Mouse (Mus musculus): ENCODE results near the gene Sft2d1. TPM values are rescaled to one million over a fixed set of nuclear protein-coding genes. Genes with fewer than 3 reads are reported as not detected.
A peak's percentile ranks its signal among the peaks of the same experiment; 100 is the strongest.

Gene Sft2d1
- polyA plus RNA-seq, 1 experiment from 2014 or later, result 58.6 TPM

DNA sequence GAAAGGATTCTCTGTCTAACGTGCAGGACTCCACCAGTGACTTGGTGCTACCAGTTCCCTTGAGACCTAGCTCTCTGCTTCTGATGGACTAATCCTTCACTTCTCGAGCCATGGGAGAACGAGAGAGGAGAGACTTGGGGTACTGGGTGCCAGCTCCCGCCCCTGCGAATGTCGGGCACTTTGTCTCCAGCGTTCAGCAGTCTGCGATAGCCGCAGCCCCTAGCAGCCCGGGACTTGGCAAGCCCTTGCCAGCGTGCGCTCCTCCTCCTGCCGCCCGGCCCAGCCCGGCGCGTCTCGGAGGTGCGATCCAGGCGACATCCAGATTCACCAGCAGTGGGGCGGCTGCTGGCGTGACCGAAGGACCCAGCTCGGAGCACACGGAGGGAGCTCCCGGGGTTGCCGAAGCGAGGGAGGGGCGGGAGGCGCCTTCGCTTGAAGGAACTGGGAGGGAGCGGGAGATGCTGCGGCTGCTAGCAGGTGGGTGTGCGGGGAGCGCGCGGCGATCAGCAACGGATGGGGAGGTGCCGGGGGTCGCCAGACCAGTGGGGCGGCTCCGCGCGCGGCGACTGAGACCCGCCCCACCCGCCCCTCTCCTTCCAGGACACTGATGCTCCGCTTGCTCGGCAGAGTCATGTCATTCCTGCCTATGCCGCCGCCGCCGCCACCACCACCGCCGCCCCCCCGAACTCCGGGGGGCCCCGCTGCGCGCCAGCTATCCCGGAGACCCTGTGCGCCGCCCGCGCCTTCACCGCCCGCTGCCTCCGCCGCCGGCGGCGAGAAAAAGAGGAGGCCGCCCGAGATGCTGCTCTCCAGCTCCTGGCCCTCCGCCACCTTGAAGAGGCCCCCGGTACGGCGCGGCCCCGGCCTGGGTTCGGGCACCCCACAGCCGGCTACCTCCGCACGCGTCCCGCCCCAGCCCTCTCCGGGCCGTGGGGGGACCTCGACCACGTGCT, 29.8 kb downstream of the Sft2d1 start:
- Histone ChIP-seq H3K4me3 (peak overlapping the region; percentile 54), H3K36me3 (no peaks in the 10 kb centered on the region), H3K4me2 (peak overlapping the region; percentile 92), H3K4me1 (replicated peaks) (peaks cover 22% of the 10 kb centered on the region), H3K27ac (no peak overlapping the region), H3K27me3 (peaks cover 52% of the 10 kb centered on the region), H3K9me3 (replicated peaks) (no peaks in the 10 kb centered on the region), H3K9ac (peak overlapping the region; percentile 28)
- WGBS, result under 1% methylated on average over 56 of the region's 92 CpGs
- peak; percentile 55 for ATAC-seq (replicated peaks; ENCODE audit: insufficient number of reproducible peaks, insufficient read depth, low FRiP score, low read depth)

DNA sequence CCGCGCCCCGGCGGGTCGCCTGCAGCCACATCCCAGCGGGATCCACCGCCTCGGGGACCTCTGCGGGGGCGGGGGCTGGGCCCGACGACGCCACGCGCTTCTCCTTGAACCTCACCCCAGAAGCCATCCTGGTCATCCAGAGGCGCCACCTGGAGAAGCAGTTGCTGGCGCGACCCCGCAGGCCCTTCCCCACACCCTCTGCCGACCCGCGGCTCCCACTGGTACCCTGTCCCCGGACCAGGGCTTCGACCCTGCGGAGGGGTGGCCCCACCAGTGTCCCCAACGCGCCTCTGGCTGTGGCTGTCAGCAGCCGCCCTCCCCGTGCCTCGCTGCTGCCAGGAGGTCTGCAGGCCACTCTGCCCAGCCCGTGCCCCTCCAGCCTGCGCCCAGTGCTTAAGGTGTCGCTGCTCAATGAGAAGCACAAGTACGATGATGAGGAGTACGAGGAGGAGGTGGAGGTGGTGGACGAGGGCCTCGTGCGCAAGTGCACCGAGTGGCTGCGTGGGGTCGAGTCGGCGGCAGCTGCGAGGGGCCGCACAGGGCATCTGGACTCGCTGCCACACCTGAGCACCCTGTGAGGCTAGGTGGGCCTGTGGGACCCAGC, 30.6 kb downstream of the Sft2d1 start:
- Histone ChIP-seq H3K9me3 (replicated peaks) (no peaks in the 10 kb centered on the region), H3K9ac (peak overlapping the region; percentile 28), H3K4me3 (peak overlapping the region; percentile 54), H3K27me3 (peaks cover 52% of the 10 kb centered on the region), H3K4me1 (replicated peaks) (peaks cover 22% of the 10 kb centered on the region), H3K36me3 (no peaks in the 10 kb centered on the region), H3K27ac (no peak overlapping the region), H3K4me2 (peak overlapping the region; percentile 92)
- ATAC-seq (replicated peaks; ENCODE audit: insufficient number of reproducible peaks, insufficient read depth, low FRiP score, low read depth), result no peak; the same call in 1 of the 2 replicates
- WGBS, result 13% methylated on average over 46 of the region's 46 CpGs

DNA sequence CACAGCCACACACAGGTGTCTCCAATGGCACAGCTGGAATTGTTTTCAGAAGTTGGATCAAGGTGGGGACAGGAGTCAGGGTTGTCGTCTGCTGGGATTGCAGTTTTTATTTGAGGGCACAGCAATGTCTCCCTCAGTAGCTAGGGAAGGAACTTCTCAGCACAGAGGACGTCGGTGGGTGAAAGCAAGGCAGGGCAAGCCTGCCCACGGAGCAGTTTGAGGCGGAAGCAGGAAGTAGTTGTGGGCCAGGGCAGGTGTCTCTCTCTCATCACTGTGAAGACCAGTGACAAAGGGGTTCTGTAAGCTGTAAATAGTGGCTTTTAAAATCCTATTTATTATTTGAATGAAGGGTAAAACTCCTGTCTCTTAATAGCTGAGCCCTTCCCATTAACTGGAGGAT, 31.8 kb downstream of the Sft2d1 start:
- ATAC-seq (replicated peaks; ENCODE audit: insufficient number of reproducible peaks, insufficient read depth, low FRiP score, low read depth), result no peak
- whole genome bisulfite sequencing, result 52% methylated on average over 5 of the region's 5 CpGs
- Histone ChIP-seq H3K4me2 (no peak overlapping the region), H3K9me3 (replicated peaks) (no peaks in the 10 kb centered on the region), H3K27ac (no peak overlapping the region), H3K4me3 (no peak overlapping the region), H3K4me1 (replicated peaks) (peaks cover 22% of the 10 kb centered on the region), H3K9ac (no peak overlapping the region), H3K27me3 (peaks cover 52% of the 10 kb centered on the region), H3K36me3 (no peaks in the 10 kb centered on the region)

DNA sequence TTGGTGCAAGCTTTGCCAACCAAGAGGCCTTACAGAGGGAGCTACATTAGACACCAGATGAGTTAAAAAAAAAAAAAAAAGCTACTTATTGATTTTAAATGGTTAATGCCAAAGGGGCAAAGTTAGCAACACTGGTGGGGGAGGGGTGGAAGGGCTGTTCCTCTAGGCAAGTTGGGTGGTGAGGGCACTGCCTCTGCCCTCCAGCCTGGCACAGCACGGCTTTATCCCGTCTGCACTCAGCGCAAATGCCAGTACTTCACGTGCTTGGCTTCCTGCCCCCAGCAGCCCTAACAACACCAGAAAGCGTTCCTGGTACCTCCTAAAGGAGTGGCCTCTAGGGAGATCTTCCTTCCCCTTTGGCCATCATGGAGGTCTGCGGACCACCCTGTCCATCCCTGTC, 32.5 kb downstream of the Sft2d1 start:
- Histone ChIP-seq H3K9me3 (replicated peaks) (no peaks in the 10 kb centered on the region), H3K4me1 (replicated peaks) (peaks cover 22% of the 10 kb centered on the region), H3K9ac (no peak overlapping the region), H3K27me3 (peaks cover 49% of the 10 kb centered on the region), H3K36me3 (no peaks in the 10 kb centered on the region), H3K27ac (no peak overlapping the region), H3K4me2 (no peak overlapping the region), H3K4me3 (no peak overlapping the region)
- no peak for ATAC-seq (replicated peaks; ENCODE audit: insufficient number of reproducible peaks, insufficient read depth, low FRiP score, low read depth)
- 65% methylated on average over 6 of the region's 6 CpGs for WGBS

DNA sequence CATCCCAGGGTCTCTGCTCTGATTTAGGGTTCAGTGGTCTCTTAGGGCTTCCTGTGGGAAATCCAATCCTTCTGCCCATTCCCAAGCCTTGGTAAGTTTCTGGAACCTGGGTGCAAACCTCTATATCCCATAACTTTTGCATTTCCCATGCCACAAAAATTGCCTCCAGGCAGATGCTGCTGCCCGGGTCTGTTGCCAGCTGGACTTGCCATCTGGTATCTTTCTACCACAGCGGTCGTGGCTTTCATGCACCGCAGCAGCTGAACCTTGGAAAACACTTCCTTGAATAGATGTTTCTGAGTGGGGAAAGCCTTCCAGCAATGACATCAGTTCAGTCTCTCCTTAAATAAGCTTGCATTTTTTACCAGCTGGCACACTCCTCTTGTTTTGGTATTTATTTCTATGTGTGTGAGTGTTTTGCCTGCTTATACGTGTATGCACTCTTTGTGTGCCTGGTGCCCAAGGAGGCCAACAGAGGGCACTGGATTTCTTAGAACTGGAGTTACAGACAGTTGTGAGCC, 36.9 kb downstream of the Sft2d1 start:
- Histone ChIP-seq H3K4me3 (no peak overlapping the region), H3K36me3 (no peaks in the 10 kb centered on the region), H3K4me2 (no peak overlapping the region), H3K27me3 (peaks cover 11% of the 10 kb centered on the region), H3K9ac (no peak overlapping the region), H3K4me1 (replicated peaks) (no peaks in the 10 kb centered on the region), H3K9me3 (replicated peaks) (no peaks in the 10 kb centered on the region), H3K27ac (no peak overlapping the region)
- no peak for ATAC-seq (replicated peaks; ENCODE audit: insufficient number of reproducible peaks, insufficient read depth, low FRiP score, low read depth)
- 81% methylated on average over 5 of the region's 5 CpGs for WGBS

DNA sequence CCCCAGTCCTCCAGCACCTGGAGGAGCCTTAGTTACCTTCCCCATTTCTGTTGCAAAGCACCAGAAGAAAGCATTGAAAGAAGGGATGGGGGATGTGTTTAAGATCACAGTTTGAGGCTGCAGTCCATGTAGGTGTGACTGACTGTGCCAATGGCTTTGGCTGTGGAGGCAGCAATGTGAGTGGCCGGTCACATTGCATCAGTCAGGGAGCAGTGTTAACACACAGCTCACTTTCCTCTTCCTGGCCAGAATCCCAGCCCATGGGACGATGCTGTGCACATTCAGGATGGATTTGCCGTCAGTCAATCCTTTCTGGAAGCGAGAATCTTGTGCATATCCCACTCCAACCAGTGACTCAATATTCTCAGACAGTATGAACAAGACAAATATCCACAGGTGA, 38.0 kb downstream of the Sft2d1 start:
- Histone ChIP-seq H3K4me3 (no peak overlapping the region), H3K9me3 (replicated peaks) (no peaks in the 10 kb centered on the region), H3K9ac (no peak overlapping the region), H3K4me2 (no peak overlapping the region), H3K4me1 (replicated peaks) (no peaks in the 10 kb centered on the region), H3K36me3 (no peaks in the 10 kb centered on the region), H3K27me3 (0 out of 2 replicates have a peak, but pooled peaks cover 3% of the 10 kb centered on the region), H3K27ac (no peak overlapping the region)
- 78% methylated on average over 4 of the region's 4 CpGs for WGBS
- ATAC-seq (replicated peaks; ENCODE audit: insufficient number of reproducible peaks, insufficient read depth, low FRiP score, low read depth), result no peak

DNA sequence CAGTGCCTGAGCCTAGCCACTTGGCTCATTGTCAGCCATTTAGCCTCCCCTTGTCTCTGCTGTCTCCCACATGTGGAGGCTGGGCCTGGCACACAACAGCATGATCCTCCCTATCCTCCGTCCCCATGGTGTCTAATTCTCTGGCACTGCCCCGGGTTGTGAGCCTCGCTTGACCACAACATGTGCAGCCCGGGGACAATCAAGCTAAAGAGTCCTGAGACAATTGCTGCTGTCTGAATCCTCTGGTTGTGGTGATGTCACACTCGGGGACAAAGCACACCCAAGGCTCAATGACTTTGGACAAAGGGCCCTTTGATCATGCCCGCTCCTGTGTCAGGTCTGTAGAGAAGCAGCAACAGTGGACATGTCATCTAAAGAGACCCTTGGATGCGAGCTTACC, 40.2 kb downstream of the Sft2d1 start:
- Histone ChIP-seq H3K9ac (no peak overlapping the region), H3K27ac (no peak overlapping the region), H3K4me3 (no peak overlapping the region), H3K4me1 (replicated peaks) (no peaks in the 10 kb centered on the region), H3K36me3 (no peaks in the 10 kb centered on the region), H3K27me3 (no peaks in the 10 kb centered on the region), H3K9me3 (replicated peaks) (no peaks in the 10 kb centered on the region), H3K4me2 (no peak overlapping the region)
- WGBS, result 79% methylated on average over 7 of the region's 7 CpGs
- ATAC-seq (replicated peaks; ENCODE audit: insufficient number of reproducible peaks, insufficient read depth, low FRiP score, low read depth), result no peak

DNA sequence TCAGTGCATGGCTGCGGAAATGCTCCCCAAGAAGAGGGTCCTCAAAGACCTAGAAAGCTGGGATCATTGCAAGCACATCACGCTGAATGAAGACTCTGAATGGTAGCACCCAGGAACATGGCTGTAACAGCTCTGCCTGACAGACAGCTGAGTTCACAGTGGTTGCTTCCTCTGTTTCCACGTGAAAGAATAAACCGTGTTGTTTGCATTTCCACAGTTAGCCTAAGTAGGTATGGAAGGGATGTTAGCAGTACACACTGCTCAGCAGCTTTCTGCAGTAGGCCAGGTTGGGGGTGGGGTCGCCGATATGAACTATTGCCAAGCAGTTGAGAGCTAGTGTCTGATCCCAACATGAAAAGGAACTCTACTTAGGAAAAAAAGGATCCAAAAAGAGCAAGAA, 44.8 kb downstream of the Sft2d1 start, which contains the start of gene T2:
Gene T2 (plus strand): TSS at position 301 of the 400 bp plus-strand sequence.
- Histone ChIP-seq H3K9ac (no peak within 1 kb of the TSS), H3K36me3 (no peaks in the 10 kb centered on the region), H3K27ac (no peak within 1 kb of the TSS), H3K27me3 (peaks cover 5% of the 10 kb centered on the region; the same call in 1 of the 2 replicates), H3K4me2 (no peak within 1 kb of the TSS), H3K4me3 (no peak within 1 kb of the TSS), H3K4me1 (replicated peaks) (no peaks in the 10 kb centered on the region), H3K9me3 (replicated peaks) (no peaks in the 10 kb centered on the region)
- 78% methylated on average over 6 of the region's 6 CpGs for WGBS
- ATAC-seq (replicated peaks; ENCODE audit: insufficient number of reproducible peaks, insufficient read depth, low FRiP score, low read depth), result no peak

DNA sequence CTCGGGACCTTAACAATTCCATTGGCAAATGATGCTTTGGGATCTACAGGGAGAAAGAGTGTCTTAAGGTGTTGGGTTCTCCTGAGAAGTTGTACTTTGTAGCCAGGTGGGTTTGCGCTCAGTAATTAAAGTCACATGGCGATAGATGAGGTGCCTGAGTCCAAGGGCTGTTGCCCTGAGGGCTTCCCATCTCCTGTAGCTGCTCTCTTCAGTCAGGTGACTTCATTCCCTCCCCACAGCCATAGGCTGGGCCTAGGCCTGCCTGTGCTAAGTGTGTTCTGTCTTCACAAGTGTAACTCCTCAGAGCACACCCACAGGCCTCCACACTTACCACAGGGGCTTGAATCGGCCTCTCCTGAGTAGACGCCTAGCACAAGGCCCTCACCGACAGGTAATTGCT, 46.6 kb downstream of the Sft2d1 start:
- H3K4me1 ChIP-seq (replicated peaks), result no peaks in the 10 kb centered on the region
- H3K9ac ChIP-seq, result no peak overlapping the region
- H3K9me3 ChIP-seq (replicated peaks), result no peaks in the 10 kb centered on the region
- H3K4me3 ChIP-seq, result no peak overlapping the region
- WGBS, result 79% methylated on average over 6 of the region's 6 CpGs
- H3K27ac ChIP-seq, result no peak overlapping the region
- no peaks in the 10 kb centered on the region for H3K36me3 ChIP-seq
- H3K27me3 ChIP-seq, result peaks cover 10% of the 10 kb centered on the region; the same call in 1 of the 2 replicates
- ATAC-seq (replicated peaks; ENCODE audit: insufficient number of reproducible peaks, insufficient read depth, low FRiP score, low read depth), result no peak
- no peak overlapping the region for H3K4me2 ChIP-seq

DNA sequence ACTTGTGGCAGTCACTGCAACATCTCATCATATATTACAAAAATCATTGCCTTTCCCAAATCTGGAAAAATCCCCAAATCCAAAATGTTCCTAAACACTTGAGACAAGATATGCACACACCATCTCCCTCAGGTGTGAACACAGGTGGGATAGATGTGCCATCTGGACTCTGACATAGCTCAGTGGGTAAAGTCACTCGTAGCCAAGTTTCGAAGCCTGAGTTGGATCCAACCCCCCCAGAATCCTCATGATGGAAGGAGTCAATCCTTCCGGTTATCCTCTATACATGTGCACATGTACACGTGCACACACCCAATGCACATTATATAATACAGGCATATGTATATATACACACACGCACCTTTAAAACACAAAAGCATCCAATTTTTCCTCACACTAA, 50.0 kb downstream of the Sft2d1 start:
- peaks cover 32% of the 10 kb centered on the region for H3K27me3 ChIP-seq
- H3K4me2 ChIP-seq, result no peak overlapping the region
- H3K36me3 ChIP-seq, result no peaks in the 10 kb centered on the region
- H3K27ac ChIP-seq, result no peak overlapping the region
- 89% methylated on average over 5 of the region's 5 CpGs for WGBS
- H3K9me3 ChIP-seq (replicated peaks), result no peaks in the 10 kb centered on the region
- H3K4me3 ChIP-seq, result no peak overlapping the region
- no peak for ATAC-seq (replicated peaks; ENCODE audit: insufficient number of reproducible peaks, insufficient read depth, low FRiP score, low read depth)
- no peak overlapping the region for H3K9ac ChIP-seq
- H3K4me1 ChIP-seq (replicated peaks), result no peaks in the 10 kb centered on the region

DNA sequence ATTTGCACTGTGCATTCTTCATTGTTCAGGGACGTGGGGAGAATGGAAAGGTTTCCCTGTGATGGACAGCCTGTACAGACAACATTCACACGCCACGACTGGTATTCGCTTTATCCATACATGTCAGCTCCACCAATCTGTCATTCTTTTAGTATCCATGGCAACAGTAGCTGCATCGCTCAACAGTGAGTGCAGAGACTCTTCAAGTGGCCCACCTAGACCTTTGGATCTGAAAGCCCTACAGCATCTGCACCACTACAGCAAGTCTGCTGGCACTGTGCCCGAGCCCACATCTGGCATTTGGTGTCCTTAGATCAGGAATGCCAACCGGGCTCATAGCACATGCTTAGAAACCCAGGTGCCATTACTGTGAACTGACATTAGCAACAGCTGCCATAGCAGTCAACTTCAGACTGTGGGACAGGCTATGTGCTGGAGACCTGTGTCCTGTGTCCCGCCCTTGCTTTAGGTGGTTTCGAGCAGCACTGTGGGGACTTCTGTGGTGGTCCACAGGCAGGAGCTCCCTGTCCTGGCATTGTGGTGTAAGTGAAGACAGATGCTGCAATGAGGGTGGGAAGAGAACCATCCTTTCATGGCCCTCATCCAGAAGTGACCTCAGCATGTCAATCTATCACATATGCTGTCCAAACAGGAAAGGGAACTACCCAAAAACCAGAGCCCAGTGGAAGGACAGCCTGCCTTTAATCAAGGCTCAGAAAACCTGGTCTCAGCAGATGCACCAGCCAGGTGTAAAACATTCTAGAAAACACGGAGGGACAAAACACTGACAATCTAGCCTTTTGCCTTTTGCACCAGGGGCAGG, 50.6 kb downstream of the Sft2d1 start:
- H3K4me3 ChIP-seq, result no peak overlapping the region
- H3K4me2 ChIP-seq, result no peak overlapping the region
- no peak for ATAC-seq (replicated peaks; ENCODE audit: insufficient number of reproducible peaks, insufficient read depth, low FRiP score, low read depth)
- H3K4me1 ChIP-seq (replicated peaks), result no peaks in the 10 kb centered on the region
- no peak overlapping the region for H3K9ac ChIP-seq
- no peaks in the 10 kb centered on the region for H3K36me3 ChIP-seq
- no peak overlapping the region for H3K27ac ChIP-seq
- H3K27me3 ChIP-seq, result peaks cover 32% of the 10 kb centered on the region
- H3K9me3 ChIP-seq (replicated peaks), result no peaks in the 10 kb centered on the region
- 75% methylated on average over 10 of the region's 10 CpGs for WGBS

Measured in heart, embryonic 15.5 days (tissue).